13 mouse cellular contexts compared by ENCODE assay signal in genomic region chr5:136556328-136557262, GRCm38 (mm10). TPM values are rescaled to one million over a fixed set of nuclear protein-coding genes. Genes with fewer than 3 reads are reported as not detected.
DNase-seq lines count a peak whose midpoint lies in the region; ATAC-seq and TF ChIP-seq lines count a peak whose summit lies in the region.
"Had no signal": no experiment of that assay in that cellular context is flagged by ENCODE, and none has a peak within 500 bp of the region (broad histone marks: within the 10 kb centered on the region; RNA-seq: fewer than 3 reads in every experiment).

No protein-coding gene starts in this region.

- peaks cover 39% of the 10 kb centered on the region for H3K4me1 ChIP-seq in kidney, embryonic 14.5 days (ENCODE audit: control insufficient read depth, insufficient read depth, low read length)
- peaks cover 57% of the 10 kb centered on the region for H3K4me1 ChIP-seq in lung, embryonic 16.5 days (replicated peaks; ENCODE audit: control insufficient read depth, insufficient read depth, low read length)
- H3K4me1 ChIP-seq in hindbrain, embryonic 11.5 days (replicated peaks; ENCODE audit: control insufficient read depth, insufficient read depth, low read length), result no peaks in the 10 kb centered on the region

- H3K27me3 ChIP-seq in kidney, embryonic 14.5 days (ENCODE audit: control insufficient read depth, insufficient read depth, low read length), result no peaks in the 10 kb centered on the region
- H3K27me3 ChIP-seq in lung, embryonic 16.5 days (ENCODE audit: control insufficient read depth, insufficient read depth, low read depth, low read length), result no peaks in the 10 kb centered on the region
- H3K27me3 ChIP-seq in hindbrain, embryonic 11.5 days (ENCODE audit: control insufficient read depth, insufficient read depth, low read length), result no peaks in the 10 kb centered on the region
- H3K27me3 ChIP-seq: forebrain, embryonic 15.5 days; liver, embryonic 15.5 days; midbrain, embryonic 12.5 days had no signal

- H3K9ac ChIP-seq in kidney, embryonic 14.5 days (ENCODE audit: low read depth, low read length), result no peak overlapping the region
- H3K9ac ChIP-seq in lung, embryonic 16.5 days (ENCODE audit: low read length), result no peak overlapping the region
- H3K9ac ChIP-seq in hindbrain, embryonic 11.5 days (ENCODE audit: low read depth, low read length), result no peak overlapping the region
- H3K9ac ChIP-seq: forebrain, embryonic 15.5 days; liver, embryonic 15.5 days; midbrain, embryonic 12.5 days had no signal

- intact Hi-C loops in gastrocnemius, adult 2 months (cut with DNase I), result loop anchor here (2.0 kb wide), 1 partner anchor 16 kb away; no protein-coding TSS in a partner anchor
- intact Hi-C loops in gastrocnemius, postnatal 14 days (cut with DNase I; ENCODE audit: low total_unique reads), result no loop called here

- DNase-seq in gastrocnemius, adult 2 months, result no peak
- DNase-seq in gastrocnemius, postnatal 14 days, result no peak
- DNase-seq in kidney, adult 11 months, result peak; percentile 27
- DNase-seq in lung, postnatal 25 days (ENCODE audit: low spot score), result no peak
- DNase-seq in lung, postnatal 36 days, result peak; percentile 39
- DNase-seq in hindbrain, embryonic 11.5 days (ENCODE audit: low spot score), result no peak
- DNase-seq: right cerebral cortex, postnatal 25 days had no signal

- no peaks in the 10 kb centered on the region for H3K36me3 ChIP-seq in kidney, embryonic 14.5 days (ENCODE audit: control insufficient read depth, insufficient read depth, low read length)
- H3K36me3 ChIP-seq in lung, embryonic 16.5 days (ENCODE audit: control insufficient read depth, insufficient read depth, low read length), result no peaks in the 10 kb centered on the region
- no peaks in the 10 kb centered on the region for H3K36me3 ChIP-seq in hindbrain, embryonic 11.5 days (ENCODE audit: control insufficient read depth, insufficient read depth, low read length)
- H3K36me3 ChIP-seq: forebrain, embryonic 15.5 days; liver, embryonic 15.5 days; midbrain, embryonic 12.5 days had no signal

- no peaks in the 10 kb centered on the region for H3K9me3 ChIP-seq in kidney, embryonic 14.5 days (ENCODE audit: control insufficient read depth, low read length)
- no peaks in the 10 kb centered on the region for H3K9me3 ChIP-seq in lung, embryonic 16.5 days (ENCODE audit: control insufficient read depth, low read length)
- H3K9me3 ChIP-seq in hindbrain, embryonic 11.5 days (ENCODE audit: control insufficient read depth, low read length), result no peaks in the 10 kb centered on the region
- H3K9me3 ChIP-seq: forebrain, embryonic 15.5 days; hindbrain, embryonic 10.5 days; liver, embryonic 15.5 days; midbrain, embryonic 12.5 days had no signal

- no peak for ATAC-seq in kidney, embryonic 14.5 days (ENCODE audit: low FRiP score, low TSS enrichment)
- ATAC-seq in lung, embryonic 16.5 days (ENCODE audit: low read depth), result 0 out of 2 replicates have a peak, but pooled peaks have one; percentile 21
- ATAC-seq in hindbrain, embryonic 11.5 days (ENCODE audit: low FRiP score), result no peak
- ATAC-seq: forebrain, embryonic 15.5 days had no signal

- H3K4me3 ChIP-seq in gastrocnemius, adult 2 months, result no peak overlapping the region
- no peak overlapping the region for H3K4me3 ChIP-seq in kidney, embryonic 14.5 days (ENCODE audit: low read length)
- no peak overlapping the region for H3K4me3 ChIP-seq in lung, embryonic 16.5 days (ENCODE audit: low read length)
- no peak overlapping the region for H3K4me3 ChIP-seq in hindbrain, embryonic 11.5 days (ENCODE audit: low read depth, low read length)
- H3K4me3 ChIP-seq: forebrain, embryonic 15.5 days; hindbrain, embryonic 10.5 days; liver, embryonic 15.5 days; midbrain, embryonic 12.5 days had no signal

- H3K4me2 ChIP-seq in kidney, embryonic 14.5 days (replicated peaks; ENCODE audit: low read depth, low read length), result no peak overlapping the region
- H3K4me2 ChIP-seq in lung, embryonic 16.5 days (ENCODE audit: low read depth, low read length), result no peak overlapping the region
- no peak overlapping the region for H3K4me2 ChIP-seq in hindbrain, embryonic 11.5 days (replicated peaks; ENCODE audit: low read depth, low read length)
- H3K4me2 ChIP-seq: forebrain, embryonic 15.5 days; liver, embryonic 15.5 days; midbrain, embryonic 12.5 days had no signal

- TF ChIP-seq CTCF in gastrocnemius, adult 2 months (IDR thresholded peaks at IDR 0.05), result no peak

- 74% methylated on average over 14 of the region's 14 CpGs for WGBS in kidney, embryonic 14.5 days
- WGBS in lung, embryonic 16.5 days, result 74% methylated on average over 14 of the region's 14 CpGs
- WGBS in hindbrain, embryonic 11.5 days, result 87% methylated on average over 14 of the region's 14 CpGs

- H3K27ac ChIP-seq in gastrocnemius, adult 2 months, result peak overlapping the region; percentile 59
- no peak overlapping the region for H3K27ac ChIP-seq in kidney, embryonic 14.5 days (ENCODE audit: low read depth, low read length)
- H3K27ac ChIP-seq in lung, embryonic 16.5 days (ENCODE audit: low read length), result peak overlapping the region; percentile 51
- no peak overlapping the region for H3K27ac ChIP-seq in hindbrain, embryonic 11.5 days (ENCODE audit: low read depth, low read length)
- H3K27ac ChIP-seq: hindbrain, embryonic 10.5 days; liver, embryonic 15.5 days; midbrain, embryonic 12.5 days had no signal

RNA-seq across cellular contexts. Expression of gene Cux1, which starts 10.7 kb away (rescaled TPM):
- total RNA-seq in gastrocnemius, adult 2 months (2021), result 10 to 100 TPM; 80.9 to 88.2 TPM
- total RNA-seq in gastrocnemius, postnatal 14 days (2021), result 10 to 100 TPM; 66.0 to 68.2 TPM
- polyA plus RNA-seq in kidney, embryonic 14.5 days (2014; fragmentation: Nextera tagmentation; extraction: Ambion mirVana), result 80.6 and 105 TPM in 2 replicates
- 113 and 117 TPM in 2 replicates for polyA plus RNA-seq in lung, embryonic 16.5 days (2015; fragmentation: Nextera tagmentation; extraction: Ambion mirVana)
- 103 and 107 TPM in 2 replicates for polyA plus RNA-seq in hindbrain, embryonic 11.5 days (2014; fragmentation: Nextera tagmentation; extraction: Ambion mirVana)

Comparison
In these comparisons a context has a peak if more than half of its experiments do, and no peak if none do; other contexts are left out.
1. DNase-seq: peak in kidney, adult 11 months (single experiment) and lung, postnatal 36 days (single experiment); none in gastrocnemius, adult 2 months (single experiment), gastrocnemius, postnatal 14 days (single experiment), lung, postnatal 25 days (single experiment) and hindbrain, embryonic 11.5 days (single experiment).
2. H3K27ac ChIP-seq: peak in gastrocnemius, adult 2 months (single experiment) and lung, embryonic 16.5 days (single experiment); none in kidney, embryonic 14.5 days (single experiment) and hindbrain, embryonic 11.5 days (single experiment).